Mouse (Mus musculus): ENCODE measurements around the gene Atp13a2. TPM values are rescaled to one million over a fixed set of nuclear protein-coding genes. Genes with fewer than 3 reads are reported as not detected.
A peak's percentile ranks its signal among the peaks of the same experiment; 100 is the strongest.

Gene Atp13a2
- total and polyA plus RNA-seq, 2 experiments from 2014 or later, result 18.8 to 45.8 TPM

GRCm38 (mm10) chr4:141010941-141011429, 24.3 kb downstream of the Atp13a2 start:
- DNase-seq (ENCODE audit: low spot score) (peak; percentile 51), ATAC-seq (ENCODE audit: insufficient read depth, low read depth) (0 out of 2 replicates have a peak, but pooled peaks have one; percentile 9)
- WGBS, result 4% methylated on average over 17 of the region's 17 CpGs
- no peaks in the 10 kb centered on the region for H3K27me3 ChIP-seq (ENCODE audit: control insufficient read depth, insufficient read depth, low read length)
- H3K4me1 ChIP-seq (ENCODE audit: control insufficient read depth, insufficient read depth), result peaks cover 8% of the 10 kb centered on the region; the same call in 1 of the 2 replicates
- no peaks in the 10 kb centered on the region for H3K9me3 ChIP-seq (replicated peaks; ENCODE audit: control insufficient read depth, low read length)
- TF ChIP-seq CTCF (IDR thresholded peaks at IDR 0.05; ENCODE audit: low read depth) (no peak), EP300 (IDR thresholded peaks at IDR 0.05; ENCODE audit: low read depth) (no peak)
- peak overlapping the region; percentile 68 for H3K27ac ChIP-seq (ENCODE audit: low read depth)
- peak overlapping the region; percentile 82 for H3K4me2 ChIP-seq (ENCODE audit: low read depth, low read length)
- H3K4me3 ChIP-seq (ENCODE audit: low read depth, low read length), result peak overlapping the region; percentile 58
- H3K9ac ChIP-seq (replicated peaks; ENCODE audit: low read depth, low read length), result peak overlapping the region; percentile 67
- peaks cover 7% of the 10 kb centered on the region; the same call in 1 of the 2 replicates for H3K36me3 ChIP-seq (replicated peaks; ENCODE audit: control insufficient read depth, insufficient read depth, low read length)

GRCm38 (mm10) chr4:141011556-141012328, 25.1 kb downstream of the Atp13a2 start:
- Histone ChIP-seq H3K4me1 (ENCODE audit: control insufficient read depth, insufficient read depth) (peaks cover 8% of the 10 kb centered on the region; the same call in 1 of the 2 replicates), H3K36me3 (replicated peaks; ENCODE audit: control insufficient read depth, insufficient read depth, low read length) (peaks cover 4% of the 10 kb centered on the region; the same call in 1 of the 2 replicates), H3K9me3 (replicated peaks; ENCODE audit: control insufficient read depth, low read length) (no peaks in the 10 kb centered on the region), H3K4me2 (ENCODE audit: low read depth, low read length) (peak overlapping the region; percentile 82), H3K9ac (replicated peaks; ENCODE audit: low read depth, low read length) (peak overlapping the region; percentile 67; the same call in 1 of the 2 replicates), H3K4me3 (ENCODE audit: low read depth, low read length) (peak overlapping the region; percentile 58), H3K27me3 (ENCODE audit: control insufficient read depth, insufficient read depth, low read length) (no peaks in the 10 kb centered on the region), H3K27ac (ENCODE audit: low read depth) (peak overlapping the region; percentile 68; the same call in 1 of the 2 replicates)
- ATAC-seq (ENCODE audit: insufficient read depth, low read depth), result no peak
- no peak for DNase-seq (ENCODE audit: low spot score)
- TF ChIP-seq EP300 (IDR thresholded peaks at IDR 0.05; ENCODE audit: low read depth) (no peak), CTCF (IDR thresholded peaks at IDR 0.05; ENCODE audit: low read depth) (no peak)
- WGBS, result 56% methylated on average over 14 of the region's 14 CpGs

- H3K36me3 ChIP-seq (replicated peaks; ENCODE audit: control insufficient read depth, insufficient read depth, low read length), result no peaks in the 10 kb centered on the region
- TF ChIP-seq CTCF (IDR thresholded peaks at IDR 0.05; ENCODE audit: low read depth) (no peak), EP300 (IDR thresholded peaks at IDR 0.05; ENCODE audit: low read depth) (no peak)
- H3K9me3 ChIP-seq (replicated peaks; ENCODE audit: control insufficient read depth, low read length), result no peaks in the 10 kb centered on the region
- no peak for ATAC-seq (ENCODE audit: insufficient read depth, low read depth)
- WGBS, result 80% methylated on average over 10 of the region's 10 CpGs
- H3K4me2 ChIP-seq (ENCODE audit: low read depth, low read length), result no peak overlapping the region
- H3K4me3 ChIP-seq (ENCODE audit: low read depth, low read length), result no peak overlapping the region
- H3K9ac ChIP-seq (replicated peaks; ENCODE audit: low read depth, low read length), result no peak overlapping the region
- no peak overlapping the region for H3K27ac ChIP-seq (ENCODE audit: low read depth)
- peaks cover 8% of the 10 kb centered on the region; the same call in 1 of the 2 replicates for H3K4me1 ChIP-seq (ENCODE audit: control insufficient read depth, insufficient read depth)
- DNase-seq (ENCODE audit: low spot score), result no peak
- H3K27me3 ChIP-seq (ENCODE audit: control insufficient read depth, insufficient read depth, low read length), result no peaks in the 10 kb centered on the region
These were observed 25.9 kb downstream of the Atp13a2 start for GRCm38 (mm10) chr4:141012558-141012957.

- H3K27ac ChIP-seq (ENCODE audit: low read depth), result no peak overlapping the region
- no peak for TF ChIP-seq EP300 (IDR thresholded peaks at IDR 0.05; ENCODE audit: low read depth)
- ATAC-seq (ENCODE audit: insufficient read depth, low read depth) (no peak), DNase-seq (ENCODE audit: low spot score) (no peak)
- H3K4me1 ChIP-seq (ENCODE audit: control insufficient read depth, insufficient read depth), result no peaks in the 10 kb centered on the region; the same call in 1 of the 2 replicates
- 75% methylated on average over 8 of the region's 8 CpGs for WGBS
- no peak overlapping the region for H3K9ac ChIP-seq (replicated peaks; ENCODE audit: low read depth, low read length)
- H3K4me3 ChIP-seq (ENCODE audit: low read depth, low read length), result no peak overlapping the region
- no peaks in the 10 kb centered on the region for H3K27me3 ChIP-seq (ENCODE audit: control insufficient read depth, insufficient read depth, low read length)
- H3K4me2 ChIP-seq (ENCODE audit: low read depth, low read length), result no peak overlapping the region
- H3K9me3 ChIP-seq (replicated peaks; ENCODE audit: control insufficient read depth, low read length), result no peaks in the 10 kb centered on the region
- H3K36me3 ChIP-seq (replicated peaks; ENCODE audit: control insufficient read depth, insufficient read depth, low read length), result no peaks in the 10 kb centered on the region; the same call in 1 of the 2 replicates
These were observed 27.4 kb downstream of the Atp13a2 start for GRCm38 (mm10) chr4:141014114-141014513.

- no peak overlapping the region for H3K9ac ChIP-seq (replicated peaks; ENCODE audit: low read depth, low read length)
- no peak overlapping the region for H3K4me2 ChIP-seq (ENCODE audit: low read depth, low read length)
- no peaks in the 10 kb centered on the region for H3K27me3 ChIP-seq (ENCODE audit: control insufficient read depth, insufficient read depth, low read length)
- H3K4me3 ChIP-seq (ENCODE audit: low read depth, low read length), result no peak overlapping the region
- WGBS, result 89% methylated on average over 11 of the region's 11 CpGs
- TF ChIP-seq EP300 (IDR thresholded peaks at IDR 0.05; ENCODE audit: low read depth), result no peak
- no peak for TF ChIP-seq CTCF (IDR thresholded peaks at IDR 0.05; ENCODE audit: low read depth)
- no peak overlapping the region for H3K27ac ChIP-seq (ENCODE audit: low read depth)
- no peaks in the 10 kb centered on the region; the same call in 1 of the 2 replicates for H3K36me3 ChIP-seq (replicated peaks; ENCODE audit: control insufficient read depth, insufficient read depth, low read length)
- DNase-seq (ENCODE audit: low spot score) (no peak), ATAC-seq (ENCODE audit: insufficient read depth, low read depth) (no peak)
- no peaks in the 10 kb centered on the region; the same call in 1 of the 2 replicates for H3K4me1 ChIP-seq (ENCODE audit: control insufficient read depth, insufficient read depth)
- H3K9me3 ChIP-seq (replicated peaks; ENCODE audit: control insufficient read depth, low read length), result no peaks in the 10 kb centered on the region
These were observed 28.2 kb downstream of the Atp13a2 start for GRCm38 (mm10) chr4:141014856-141015255.
